Mouse (Mus musculus): ENCODE data around the gene Tfap2c.

GRCm38 (mm10) chr2:172548672-172549255 is 629 bp upstream of the Tfap2c start:
- no peak for TF ChIP-seq CTCF (conservative IDR thresholded peaks at IDR 0.05; ENCODE audit: insufficient read depth, insufficient read length, low read depth, low read length)
- no peak for TF ChIP-seq POLR2A (IDR thresholded peaks at IDR 0.05; ENCODE audit: low read depth, low read length)

All from kidney, adult 2 months (tissue).